Mouse (Mus musculus) liver, embryonic 11.5 days (tissue): ENCODE results near the gene Serp1. TPM values are rescaled to one million over a fixed set of nuclear protein-coding genes. Genes with fewer than 3 reads are reported as not detected.

Experiments used
- ATAC-seq: fragments of 200-750 bp; cut with Nextera tagmentation; replicated peaks from 2 replicates; pipeline ENCODE4 v1.8.0; 2017; ENCODE audit warnings: moderate number of reproducible peaks, mild to moderate bottlenecking, moderate TSS enrichment, moderate library complexity; ENCODE audit not compliant: low FRiP score
- DNase-seq: peaks from one replicate; pipeline ENCODE4 v3.0.0-alpha.2; 2017; ENCODE audit warnings: low spot score
- H3K27ac ChIP-seq: fragments of 300-500 bp; sonication (generic); 2 replicates; pipeline ENCODE4 v1.5.1; 2014; ENCODE audit warnings: mild to moderate bottlenecking, low read depth, low read length, control low read depth
- H3K27me3 ChIP-seq: fragments of 300-500 bp; sonication (generic); replicated peaks from 2 replicates; pipeline ENCODE4 v1.6.1; 2014; ENCODE audit warnings: low read length, mixed read lengths; ENCODE audit not compliant: control insufficient read depth, insufficient read depth
- H3K36me3 ChIP-seq: fragments of 300-500 bp; sonication (generic); 2 replicates; pipeline ENCODE4 v1.6.1; 2014; ENCODE audit warnings: mild to moderate bottlenecking, low read length, moderate library complexity, mixed read lengths; ENCODE audit not compliant: control insufficient read depth, insufficient read depth
- H3K4me1 ChIP-seq: fragments of 300-500 bp; sonication (generic); replicated peaks from 2 replicates; pipeline ENCODE4 v1.6.1; 2014; ENCODE audit warnings: low read length, mixed read lengths; ENCODE audit not compliant: control insufficient read depth, insufficient read depth
- H3K4me2 ChIP-seq: fragments of 300-500 bp; sonication (generic); 2 replicates; pipeline ENCODE4 v1.6.1; 2014; ENCODE audit warnings: mild to moderate bottlenecking, control low read depth, moderate library complexity
- H3K4me3 ChIP-seq: fragments of 300-500 bp; sonication (generic); 2 replicates; pipeline ENCODE4 v1.5.1; 2014; ENCODE audit warnings: low read depth, low read length, control low read depth
- H3K9ac ChIP-seq: fragments of 300-500 bp; sonication (generic); 2 replicates; pipeline ENCODE4 v1.6.1; 2014; ENCODE audit warnings: low read depth, low read length, control low read depth
- H3K9me3 ChIP-seq: fragments of 300-500 bp; sonication (generic); 2 replicates; pipeline ENCODE4 v1.6.1; 2016; ENCODE audit warnings: low read length, inconsistent platforms, mixed read lengths; ENCODE audit not compliant: control insufficient read depth
- WGBS: fragments of 180-500 bp; shearing (Covaris S2); extraction: QIAGEN DNeasy Blood & Tissue Kit; methylation state at CpG from one replicate; pipeline ENCODE4 v1.1.7; 2014; 5-methylcytosine and 5-hydroxymethylcytosine counted together
- polyA plus RNA-seq: library from polyadenylated mRNA; unstranded; fragments of >200 nt; fragmentation: Nextera tagmentation; extraction: Ambion mirVana; gene quantifications from 2 replicates; pipeline ENCODE4 v1.2.1, GENCODE M21; 2014

The Serp1 gene
- polyA plus RNA-seq, result 161 and 178 TPM in 2 replicates

DNA sequence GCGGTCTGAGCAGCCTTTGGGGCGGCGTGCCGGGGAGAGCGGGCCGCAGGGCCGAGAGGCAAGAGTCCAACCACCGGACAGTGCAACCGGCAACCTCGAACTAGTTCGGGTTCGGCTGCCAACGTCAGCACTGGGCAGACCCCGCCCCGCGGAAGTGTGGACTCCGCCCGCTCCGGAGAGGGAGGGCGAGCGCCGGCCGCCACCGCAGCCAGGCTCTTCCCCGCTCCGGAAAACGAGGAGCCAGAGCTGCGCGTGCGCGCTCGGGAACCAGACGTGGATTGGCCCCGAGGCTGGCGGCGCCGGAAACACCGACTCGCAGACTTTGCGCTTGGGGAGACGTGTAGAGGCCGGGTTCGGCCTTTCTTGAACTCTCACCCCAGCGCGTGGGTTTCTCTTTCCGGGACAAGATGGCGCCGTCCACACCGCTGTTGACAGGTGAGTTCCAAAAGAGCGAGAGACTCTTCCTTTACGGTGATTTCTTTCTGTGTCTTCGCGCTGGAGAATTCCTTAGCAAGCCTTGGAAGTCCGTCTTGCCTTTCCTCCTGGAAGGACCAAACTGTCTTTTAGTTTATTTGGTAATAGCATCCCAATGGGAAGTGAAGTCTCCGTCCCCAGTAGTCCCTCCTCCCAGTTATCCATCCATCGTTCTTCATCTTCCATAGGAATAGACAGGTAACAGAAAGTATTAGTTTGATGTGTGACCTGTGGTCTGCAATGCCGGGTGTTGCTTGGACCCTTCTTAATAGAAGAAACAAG is at the start of gene Serp1, which contains the start of gene Eif2a:
Gene Serp1 (minus strand): TSS at position 241 of the 756 bp plus-strand sequence.
Gene Eif2a (plus strand): TSS at position 170 of the 756 bp plus-strand sequence.
- peak within 1 kb of the TSS; percentile 86 for H3K4me3 ChIP-seq
- H3K9ac ChIP-seq, result peak within 1 kb of the TSS; percentile 93
- peak; percentile 98 for DNase-seq
- peaks cover 11% of the 10 kb centered on the region; the same call in 1 of the 2 replicates for H3K4me1 ChIP-seq
- H3K4me2 ChIP-seq, result peak within 1 kb of the TSS; percentile 84
- peak within 1 kb of the TSS; percentile 87 for H3K27ac ChIP-seq
- ATAC-seq, result peak; percentile 98
- WGBS, result under 1% methylated on average over 55 of the region's 57 CpGs
- no peaks in the 10 kb centered on the region for H3K27me3 ChIP-seq
- H3K36me3 ChIP-seq, result peaks cover 6% of the 10 kb centered on the region; the same call in 1 of the 2 replicates
- H3K9me3 ChIP-seq, result no peaks in the 10 kb centered on the region

DNA sequence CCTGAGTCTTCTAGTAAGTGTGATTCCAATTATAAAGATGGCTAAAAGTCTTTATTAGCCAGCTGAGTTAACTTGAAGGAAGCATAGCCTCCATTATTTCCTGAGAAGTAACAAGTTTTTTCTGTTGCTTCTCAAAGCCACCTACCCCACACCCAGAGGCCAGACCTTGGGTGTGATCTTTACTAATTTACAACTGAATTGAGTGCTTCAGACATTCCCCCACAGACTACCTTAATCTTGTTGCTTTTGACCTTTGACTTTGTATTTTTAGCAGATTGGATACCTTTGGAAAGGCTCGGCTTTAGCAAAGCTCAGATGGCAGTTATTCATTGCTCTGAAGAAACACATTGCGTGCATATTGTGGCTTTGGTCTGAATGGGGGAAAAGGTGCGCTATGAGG is 45.1 kb upstream of the Serp1 start:
- H3K9me3 ChIP-seq, result no peaks in the 10 kb centered on the region
- no peak overlapping the region for H3K4me2 ChIP-seq
- no peak overlapping the region for H3K9ac ChIP-seq
- H3K36me3 ChIP-seq, result no peaks in the 10 kb centered on the region
- H3K4me3 ChIP-seq, result no peak overlapping the region
- H3K27ac ChIP-seq, result no peak overlapping the region
- DNase-seq (no peak), ATAC-seq (no peak)
- WGBS, result 85% methylated on average over 3 of the region's 3 CpGs
- no peaks in the 10 kb centered on the region for H3K27me3 ChIP-seq
- no peaks in the 10 kb centered on the region for H3K4me1 ChIP-seq

DNA sequence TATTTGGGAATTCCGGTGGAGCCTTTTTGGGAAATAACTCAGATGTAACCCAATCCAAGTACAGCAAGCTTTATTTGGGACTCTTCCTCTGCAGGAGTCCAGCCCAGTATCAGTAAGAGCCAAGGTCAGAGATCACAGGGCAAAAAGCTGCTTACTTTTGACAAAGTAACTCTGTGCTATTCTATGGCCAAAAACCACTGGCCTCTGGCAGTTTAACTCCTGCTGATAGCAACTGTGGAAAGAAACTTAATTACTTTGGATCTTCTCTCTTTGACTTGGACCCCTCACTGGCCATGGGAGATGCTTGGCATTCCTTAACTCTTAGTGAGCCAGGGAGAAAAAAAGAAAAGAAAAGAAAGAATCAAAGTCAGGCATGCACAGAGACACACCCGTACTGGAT is 35.7 kb upstream of the Serp1 start:
- Histone ChIP-seq H3K4me3 (no peak overlapping the region), H3K27ac (no peak overlapping the region), H3K36me3 (peaks cover 2% of the 10 kb centered on the region), H3K9ac (no peak overlapping the region), H3K4me1 (no peaks in the 10 kb centered on the region), H3K4me2 (no peak overlapping the region), H3K9me3 (no peaks in the 10 kb centered on the region), H3K27me3 (no peaks in the 10 kb centered on the region)
- DNase-seq, result no peak
- ATAC-seq, result no peak
- WGBS, result 55% methylated on average over 2 of the region's 2 CpGs

GRCm38 (mm10) chr3:58559887-58560286 is 34.2 kb upstream of the Serp1 start:
- Histone ChIP-seq H3K4me2 (no peak overlapping the region), H3K4me3 (no peak overlapping the region), H3K36me3 (peaks cover 3% of the 10 kb centered on the region), H3K27me3 (no peaks in the 10 kb centered on the region), H3K27ac (no peak overlapping the region), H3K4me1 (no peaks in the 10 kb centered on the region), H3K9ac (no peak overlapping the region), H3K9me3 (no peaks in the 10 kb centered on the region)
- DNase-seq, result no peak
- ATAC-seq, result no peak
- 37% methylated on average over 2 of the region's 2 CpGs for WGBS

DNA sequence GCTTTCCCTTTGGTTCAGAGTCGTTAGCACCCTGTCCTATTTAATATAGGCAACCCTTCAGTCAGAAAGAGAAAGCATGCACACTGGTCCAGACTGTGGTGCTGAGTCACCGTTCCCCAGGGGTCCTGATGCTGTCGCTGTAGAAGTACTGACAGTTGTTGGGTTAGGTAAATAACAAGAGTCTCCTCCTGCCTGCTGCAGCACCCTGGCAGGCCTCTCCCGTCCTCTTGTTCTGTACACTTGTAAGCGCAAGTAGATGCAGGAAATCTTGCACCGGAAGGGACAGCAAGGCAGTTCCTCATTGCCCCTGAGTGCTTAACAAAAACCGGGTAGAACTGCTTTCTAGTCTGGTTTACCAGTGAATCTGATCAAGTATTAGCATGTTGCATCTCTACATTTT is 31.0 kb upstream of the Serp1 start:
- DNase-seq (no peak), ATAC-seq (no peak)
- WGBS, result 75% methylated on average over 7 of the region's 7 CpGs
- Histone ChIP-seq H3K27ac (no peak overlapping the region), H3K9me3 (no peaks in the 10 kb centered on the region), H3K36me3 (peaks cover 15% of the 10 kb centered on the region), H3K4me3 (no peak overlapping the region), H3K4me2 (no peak overlapping the region), H3K4me1 (no peaks in the 10 kb centered on the region), H3K27me3 (no peaks in the 10 kb centered on the region), H3K9ac (no peak overlapping the region)

DNA sequence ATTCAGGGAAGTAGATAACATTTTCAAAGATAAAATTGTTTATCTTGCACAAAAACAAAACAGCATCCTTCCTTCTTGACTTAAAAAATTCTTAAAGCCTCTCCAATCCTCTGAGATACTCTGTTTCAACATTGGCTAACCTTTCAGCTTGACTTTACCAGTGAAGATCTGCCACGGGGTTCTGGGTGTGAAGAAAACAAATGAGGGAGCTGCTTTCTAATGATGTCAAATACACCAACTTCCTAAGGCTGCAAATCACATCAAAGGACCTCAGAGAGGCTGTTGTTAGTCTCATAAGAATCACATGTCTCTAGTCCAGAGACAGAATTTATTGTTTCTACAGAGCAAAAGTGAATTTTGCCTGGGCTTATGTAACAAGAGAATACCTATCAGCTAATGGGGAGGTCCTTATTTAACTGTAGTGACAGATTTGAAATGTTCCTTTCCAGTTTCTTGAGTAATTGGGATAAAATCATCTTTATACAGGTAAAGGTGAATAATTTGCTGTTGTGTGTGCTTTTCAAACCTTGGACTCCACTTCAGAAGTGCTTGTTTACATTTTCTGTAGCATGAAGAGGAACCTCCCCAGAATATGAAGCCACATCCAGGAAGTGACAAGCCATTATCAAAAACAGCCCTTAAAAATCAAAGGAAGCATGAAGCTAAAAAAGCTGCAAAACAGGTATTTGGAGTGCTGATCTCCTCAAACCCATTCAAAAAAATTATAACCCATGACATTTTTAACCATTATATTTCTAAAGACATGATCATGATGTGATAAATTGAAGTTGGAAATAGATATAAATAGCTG is 26.5 kb upstream of the Serp1 start:
- Histone ChIP-seq H3K27ac (no peak overlapping the region), H3K4me2 (no peak overlapping the region), H3K4me3 (no peak overlapping the region), H3K36me3 (peaks cover 29% of the 10 kb centered on the region), H3K4me1 (no peaks in the 10 kb centered on the region), H3K27me3 (no peaks in the 10 kb centered on the region), H3K9ac (no peak overlapping the region), H3K9me3 (no peaks in the 10 kb centered on the region)
- WGBS, result 81% methylated on average over 1 of the region's 1 CpGs
- ATAC-seq (no peak), DNase-seq (no peak)

- DNase-seq, result no peak
- Histone ChIP-seq H3K9ac (no peak overlapping the region), H3K27ac (no peak overlapping the region), H3K4me1 (no peaks in the 10 kb centered on the region), H3K27me3 (no peaks in the 10 kb centered on the region), H3K36me3 (peaks cover 21% of the 10 kb centered on the region), H3K9me3 (no peaks in the 10 kb centered on the region), H3K4me3 (no peak overlapping the region), H3K4me2 (no peak overlapping the region)
- 89% methylated on average over 3 of the region's 3 CpGs for WGBS
- no peak for ATAC-seq
Measured at GRCm38 (mm10) chr3:58536573-58536972, 10.9 kb upstream of the Serp1 start.

DNA sequence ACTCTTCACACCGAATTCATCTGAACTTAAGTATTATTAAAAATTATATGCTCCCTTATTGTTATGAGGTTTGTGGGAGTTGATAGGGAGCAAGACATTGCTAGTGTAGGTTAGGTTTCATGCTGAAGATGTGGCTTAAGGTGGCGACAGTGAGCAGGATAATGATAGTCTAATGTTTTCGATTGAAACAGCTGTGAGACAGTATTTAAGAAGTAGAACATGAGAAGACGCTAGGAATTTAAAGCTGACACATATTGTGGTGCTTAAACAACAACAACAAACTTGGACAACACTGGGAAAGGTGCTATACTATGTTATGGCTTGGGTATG is 681 bp upstream of the Serp1 start:
- no peaks in the 10 kb centered on the region for H3K27me3 ChIP-seq
- WGBS, result 3% methylated on average over 4 of the region's 4 CpGs
- peaks cover 11% of the 10 kb centered on the region; the same call in 1 of the 2 replicates for H3K4me1 ChIP-seq
- no peak for ATAC-seq
- no peaks in the 10 kb centered on the region for H3K9me3 ChIP-seq
- H3K27ac ChIP-seq, result no peak overlapping the region
- DNase-seq, result no peak
- H3K36me3 ChIP-seq, result peaks cover 4% of the 10 kb centered on the region; the same call in 1 of the 2 replicates
- peak overlapping the region; percentile 93 for H3K9ac ChIP-seq
- peak overlapping the region; percentile 86 for H3K4me3 ChIP-seq
- H3K4me2 ChIP-seq, result peak overlapping the region; percentile 84
